Mouse (Mus musculus) hindbrain, postnatal 0 days (tissue): ENCODE measurements at regions not wholly inside any gene's neighbourhood (a gene's known extent, or its start where the extent isn't known, plus 50 kb on each side); places are given as distances from the start of the nearest gene placed in this dataset.

ENCODE experiments used
- ATAC-seq: fragments of 200-750 bp; cut with Nextera tagmentation; 2 replicates; pipeline ENCODE4 v1.8.0; 2017; ENCODE audit warnings: mild to moderate bottlenecking, moderate TSS enrichment, moderate library complexity
- DNase-seq: peaks from one replicate; pipeline ENCODE4 v3.0.0-alpha.2; 2015; ENCODE audit warnings: low spot score
- H3K27ac ChIP-seq: fragments of 300-500 bp; sonication (generic); 2 replicates; pipeline ENCODE4 v1.5.1; 2014; ENCODE audit warnings: mild to moderate bottlenecking
- H3K27me3 ChIP-seq: fragments of 300-500 bp; sonication (generic); 2 replicates; pipeline ENCODE4 v1.6.1; 2014; ENCODE audit warnings: low read length, mixed read lengths; ENCODE audit not compliant: insufficient read depth
- H3K36me3 ChIP-seq: fragments of 300-500 bp; sonication (generic); 2 replicates; pipeline ENCODE4 v1.6.1; 2014; ENCODE audit warnings: low read length, mixed read lengths; ENCODE audit not compliant: insufficient read depth
- H3K4me1 ChIP-seq: fragments of 300-500 bp; sonication (generic); 2 replicates; pipeline ENCODE4 v1.6.1; 2014; ENCODE audit warnings: antibody characterized with exemption, low read length, mixed read lengths; ENCODE audit not compliant: insufficient read depth
- H3K4me2 ChIP-seq: fragments of 300-500 bp; sonication (generic); 2 replicates; pipeline ENCODE4 v1.6.1; 2014; ENCODE audit warnings: low read depth, mild to moderate bottlenecking, low read length, moderate library complexity, mixed read lengths
- H3K4me3 ChIP-seq: fragments of 300-500 bp; sonication (generic); 2 replicates; pipeline ENCODE4 v1.5.1; 2014; ENCODE audit warnings: low read length
- H3K9ac ChIP-seq: fragments of 300-500 bp; sonication (generic); replicated peaks from 2 replicates; pipeline ENCODE4 v1.6.1; 2014; ENCODE audit warnings: mild to moderate bottlenecking, low read length, moderate library complexity, mixed read lengths
- H3K9me3 ChIP-seq: fragments of 300-500 bp; sonication (generic); 2 replicates; pipeline ENCODE4 v1.6.1; 2016; ENCODE audit warnings: low read length, mixed read lengths
- CTCF ChIP-seq: IDR thresholded peaks from 2 replicates; pipeline ENCODE4 v1.5.1; 2016; ENCODE audit warnings: antibody characterized with exemption, control low read depth, low read depth
- WGBS: fragments of 180-500 bp; shearing (Covaris S2); extraction: QIAGEN DNeasy Blood & Tissue Kit; methylation state at CpG from one replicate; pipeline ENCODE4 v1.1.7; 2014; 5-methylcytosine and 5-hydroxymethylcytosine counted together

DNA sequence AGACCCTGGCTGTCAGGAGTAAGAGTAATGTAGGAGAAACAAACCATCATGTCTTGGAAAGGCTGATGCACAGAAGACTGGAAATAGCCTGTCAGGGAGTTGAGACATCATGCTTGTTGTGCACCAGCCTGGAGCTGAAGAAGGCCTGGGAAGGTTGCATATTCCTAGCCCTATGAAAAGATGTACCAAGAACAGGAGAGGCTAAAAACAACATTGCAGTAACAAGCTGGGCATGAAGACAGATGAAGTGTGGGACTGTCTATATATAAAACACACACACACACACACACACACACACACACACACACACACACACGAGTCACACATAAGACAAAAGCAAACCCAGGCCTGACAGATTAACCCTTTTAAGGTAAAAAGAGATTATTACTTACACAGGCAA is 185.1 kb upstream of the Tmem72 start:
- no peaks in the 10 kb centered on the region for H3K36me3 ChIP-seq
- no peak for DNase-seq
- no peaks in the 10 kb centered on the region for H3K9me3 ChIP-seq
- H3K9ac ChIP-seq = no peak overlapping the region
- no peaks in the 10 kb centered on the region for H3K4me1 ChIP-seq
- no peaks in the 10 kb centered on the region for H3K27me3 ChIP-seq
- TF ChIP-seq CTCF = no peak
- no peak overlapping the region for H3K27ac ChIP-seq
- H3K4me2 ChIP-seq = no peak overlapping the region
- no peak for ATAC-seq
- 63% methylated on average over 1 of the region's 1 CpGs for WGBS
- H3K4me3 ChIP-seq = no peak overlapping the region

DNA sequence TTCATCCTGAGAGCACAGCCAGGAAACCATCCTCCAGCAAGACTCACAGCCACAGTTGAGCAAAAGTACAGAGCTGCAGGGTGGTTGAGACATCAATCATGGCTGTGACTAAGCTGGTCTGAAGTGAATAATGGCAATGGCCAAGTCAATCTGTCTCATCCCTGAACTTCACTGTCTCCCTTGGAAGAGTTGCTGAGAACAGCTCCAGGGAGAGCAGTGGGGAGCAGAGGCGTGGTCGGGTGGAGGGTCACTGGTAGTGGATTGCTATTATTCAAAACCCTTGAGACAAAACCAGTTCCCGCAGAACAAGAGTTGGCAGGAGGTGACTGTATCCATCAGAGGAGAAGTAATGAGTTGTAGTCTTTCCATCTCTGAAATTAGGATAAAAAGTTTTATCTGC is 185.7 kb upstream of the Tmem72 start:
- no peaks in the 10 kb centered on the region for H3K27me3 ChIP-seq
- ATAC-seq (no peak), DNase-seq (no peak)
- WGBS = 45% methylated on average over 3 of the region's 3 CpGs
- no peak overlapping the region for H3K4me3 ChIP-seq
- no peak overlapping the region for H3K9ac ChIP-seq
- no peaks in the 10 kb centered on the region for H3K36me3 ChIP-seq
- no peaks in the 10 kb centered on the region for H3K4me1 ChIP-seq
- no peak overlapping the region for H3K4me2 ChIP-seq
- no peaks in the 10 kb centered on the region for H3K9me3 ChIP-seq
- no peak overlapping the region for H3K27ac ChIP-seq
- TF ChIP-seq CTCF = no peak

DNA sequence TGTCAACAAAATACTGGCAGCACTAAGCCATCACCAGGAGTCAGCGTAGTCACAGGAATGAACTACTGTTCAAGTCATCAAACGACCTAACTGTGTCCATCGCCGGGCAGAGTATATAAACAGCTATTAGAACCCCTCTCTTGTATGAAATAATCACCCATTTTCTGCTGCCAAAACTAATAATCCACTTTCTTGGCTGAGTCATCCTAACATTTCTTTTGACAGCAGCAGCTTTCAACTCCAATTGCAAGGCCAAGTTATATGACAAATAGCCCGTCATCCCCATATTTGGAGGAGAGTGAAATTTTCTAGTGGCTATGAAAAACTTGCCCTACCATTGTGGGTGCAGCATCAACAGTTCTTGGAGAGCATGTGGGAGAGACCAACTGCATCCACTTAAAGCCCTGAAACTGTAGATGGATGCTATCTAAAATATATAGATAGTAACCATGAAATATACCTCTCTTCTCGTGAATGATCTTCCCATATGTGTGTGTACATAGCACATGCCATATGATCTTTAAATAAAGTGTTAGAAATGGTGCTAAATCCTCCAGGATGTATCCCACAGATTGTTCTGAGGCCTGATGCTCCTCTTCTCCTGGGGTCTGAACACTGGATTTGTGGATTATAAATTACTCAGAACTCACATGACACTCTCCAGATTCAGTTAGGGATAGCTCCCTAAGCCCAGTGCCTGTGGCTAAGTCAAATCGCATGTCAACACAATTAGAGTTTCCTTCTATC is 189.9 kb upstream of the Tmem72 start:
- Histone ChIP-seq H3K27ac (no peak overlapping the region), H3K36me3 (no peaks in the 10 kb centered on the region), H3K4me1 (no peaks in the 10 kb centered on the region), H3K27me3 (no peaks in the 10 kb centered on the region), H3K4me3 (no peak overlapping the region), H3K4me2 (no peak overlapping the region), H3K9me3 (no peaks in the 10 kb centered on the region), H3K9ac (no peak overlapping the region)
- ATAC-seq = no peak
- WGBS = 80% methylated on average over 7 of the region's 7 CpGs
- no peak for TF ChIP-seq CTCF
- no peak for DNase-seq

DNA sequence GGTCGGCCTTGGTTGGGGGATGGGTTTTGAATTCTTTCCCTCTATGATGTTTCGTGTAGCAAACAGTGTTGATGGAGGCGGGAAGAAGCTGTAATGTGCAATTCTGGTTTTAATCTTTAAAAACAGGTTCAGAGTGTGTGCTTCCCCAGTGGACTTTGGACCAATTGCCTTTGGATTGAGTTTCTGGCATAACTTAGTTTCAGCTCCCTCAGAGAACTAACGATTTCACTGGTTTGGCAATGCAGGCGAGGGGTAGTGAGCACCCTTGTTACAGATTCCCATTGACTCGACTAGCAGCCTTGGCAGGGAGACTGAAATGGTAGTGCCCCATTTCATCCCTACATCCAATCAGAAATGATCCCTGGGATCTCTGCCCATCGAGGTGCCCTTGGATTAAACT is 193.9 kb upstream of the Tmem72 start:
- no peak overlapping the region for H3K4me2 ChIP-seq
- TF ChIP-seq CTCF = no peak
- H3K9me3 ChIP-seq = no peaks in the 10 kb centered on the region
- H3K36me3 ChIP-seq = no peaks in the 10 kb centered on the region
- 80% methylated on average over 7 of the region's 7 CpGs for WGBS
- H3K4me3 ChIP-seq = no peak overlapping the region
- DNase-seq = no peak
- H3K9ac ChIP-seq = no peak overlapping the region
- no peaks in the 10 kb centered on the region for H3K27me3 ChIP-seq
- no peak overlapping the region for H3K27ac ChIP-seq
- ATAC-seq = no peak
- no peaks in the 10 kb centered on the region for H3K4me1 ChIP-seq

DNA sequence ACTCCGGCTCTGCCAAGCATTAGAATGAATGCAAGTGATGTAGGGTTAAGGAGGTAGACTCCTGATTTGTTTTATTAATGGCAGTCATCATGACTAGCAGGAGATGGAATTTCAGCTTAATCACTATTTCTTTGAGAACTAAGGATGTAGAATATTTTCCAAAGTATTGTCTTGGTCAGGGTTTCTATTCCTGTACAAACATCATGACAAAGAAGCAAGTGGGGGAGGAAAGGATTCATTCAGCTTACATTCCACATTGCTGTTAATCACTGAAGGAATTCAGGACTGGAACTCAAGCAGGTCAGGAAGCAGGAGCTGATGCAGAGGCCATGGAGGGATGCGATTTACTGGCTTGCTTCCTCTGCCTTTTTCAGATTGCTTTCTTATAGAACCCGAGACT is 195.4 kb upstream of the Tmem72 start:
- no peaks in the 10 kb centered on the region for H3K36me3 ChIP-seq
- no peak overlapping the region for H3K4me3 ChIP-seq
- DNase-seq = no peak
- no peak overlapping the region for H3K27ac ChIP-seq
- no peak for TF ChIP-seq CTCF
- no peaks in the 10 kb centered on the region for H3K27me3 ChIP-seq
- ATAC-seq = no peak
- no peaks in the 10 kb centered on the region for H3K9me3 ChIP-seq
- H3K4me2 ChIP-seq = no peak overlapping the region
- WGBS = 86% methylated on average over 3 of the region's 3 CpGs
- no peak overlapping the region for H3K9ac ChIP-seq
- H3K4me1 ChIP-seq = no peaks in the 10 kb centered on the region

DNA sequence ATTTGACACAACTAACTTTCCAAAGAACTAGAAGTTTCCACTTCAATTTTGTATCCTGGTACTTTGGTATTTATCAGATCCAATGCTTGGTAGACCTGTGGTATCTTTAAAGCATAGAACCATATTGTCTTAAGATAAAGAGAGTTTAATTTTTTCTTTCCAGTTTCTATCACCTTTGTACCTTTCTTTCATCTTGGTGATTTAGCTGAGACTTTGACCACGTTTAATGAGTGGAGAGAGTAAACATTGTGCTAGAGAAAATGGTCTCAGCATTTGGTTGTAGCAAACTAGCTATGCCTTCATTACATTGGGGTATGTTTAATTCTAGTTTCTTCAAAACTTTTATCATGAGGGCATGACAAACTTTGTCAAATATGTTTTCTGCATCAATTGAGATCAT is 197.4 kb upstream of the Tmem72 start:
- Histone ChIP-seq H3K4me3 (no peak overlapping the region), H3K9ac (no peak overlapping the region), H3K27ac (no peak overlapping the region), H3K4me2 (no peak overlapping the region), H3K36me3 (no peaks in the 10 kb centered on the region), H3K4me1 (no peaks in the 10 kb centered on the region), H3K27me3 (no peaks in the 10 kb centered on the region), H3K9me3 (no peaks in the 10 kb centered on the region)
- no peak for TF ChIP-seq CTCF
- DNase-seq (no peak), ATAC-seq (no peak)
- 77% methylated on average over 1 of the region's 1 CpGs for WGBS

DNA sequence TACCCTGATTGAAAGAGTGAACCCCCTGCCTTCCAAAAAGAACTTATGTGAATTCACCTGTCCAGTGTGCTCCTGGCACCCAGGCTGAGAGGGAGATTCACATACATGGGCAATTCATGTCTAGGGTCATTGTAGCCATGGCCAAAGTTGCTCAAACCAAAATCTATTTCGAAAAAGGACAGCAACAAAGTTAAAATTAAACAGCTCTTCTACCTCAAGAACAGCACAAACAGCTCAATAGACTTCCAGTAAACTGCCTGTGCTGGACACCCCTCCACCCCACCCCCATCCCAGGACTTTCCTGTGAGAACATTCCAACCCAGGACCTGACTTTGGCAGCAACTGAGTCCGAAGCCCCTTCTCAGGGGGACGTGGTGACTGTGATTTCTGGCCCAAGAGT is 218.3 kb upstream of the Tmem72 start:
- ATAC-seq (no peak), DNase-seq (no peak)
- no peak for TF ChIP-seq CTCF
- Histone ChIP-seq H3K27me3 (no peaks in the 10 kb centered on the region), H3K4me3 (no peak overlapping the region), H3K9me3 (no peaks in the 10 kb centered on the region), H3K4me1 (no peaks in the 10 kb centered on the region), H3K27ac (no peak overlapping the region), H3K36me3 (no peaks in the 10 kb centered on the region), H3K4me2 (no peak overlapping the region), H3K9ac (no peak overlapping the region)
- WGBS = 86% methylated on average over 3 of the region's 3 CpGs
